Mouse (Mus musculus) heart, adult 2 months (tissue): ENCODE measurements around the gene Myadml2. TPM values are rescaled to one million over a fixed set of nuclear protein-coding genes. Genes with fewer than 3 reads are reported as not detected.
"Not testable (repeated sequence)": the region's sequence is repeated elsewhere in the genome, so short reads cannot be mapped to it uniquely, and the experiment has no call there.

Source experiments
- DNase-seq, 2 experiments: peaks; one replicate each; pipeline ENCODE4 v3.0.0; 2021
- H3K27ac ChIP-seq: fragments of 200-600 bp; 2 replicates; pipeline ENCODE4 v1.8.1; 2022
- H3K27me3 ChIP-seq: fragments of 200-500 bp; 2 replicates; pipeline ENCODE4 v1.6.1; 2012; ENCODE audit warnings: mild to moderate bottlenecking, low read length, inconsistent platforms, mixed read lengths; ENCODE audit not compliant: control insufficient read depth, insufficient read depth
- H3K36me3 ChIP-seq: fragments of 200-500 bp; 2 replicates; pipeline ENCODE4 v1.6.1; 2012; ENCODE audit warnings: low read length, inconsistent platforms; ENCODE audit not compliant: control insufficient read depth, insufficient read depth
- H3K4me1 ChIP-seq: fragments of 200-500 bp; 2 replicates; pipeline ENCODE4 v1.6.1; 2011; ENCODE audit warnings: low read length; ENCODE audit not compliant: control insufficient read depth, insufficient read depth
- H3K4me3 ChIP-seq: fragments of 200-600 bp; 2 replicates; pipeline ENCODE4 v1.8.1; 2022
- H3K79me2 ChIP-seq: fragments of 200-500 bp; replicated peaks from 2 replicates; pipeline ENCODE4 v1.6.1; 2012; ENCODE audit warnings: mild to moderate bottlenecking, inconsistent platforms, low read length, moderate library complexity, mixed read lengths; ENCODE audit not compliant: control insufficient read depth, insufficient read depth
- H3K9ac ChIP-seq: fragments of 200-500 bp; 2 replicates; pipeline ENCODE4 v1.6.1; 2012; ENCODE audit warnings: low read depth, mild to moderate bottlenecking, control low read depth, inconsistent platforms, low read length, mixed read lengths
- CTCF ChIP-seq: fragments of 200-600 bp; IDR thresholded peaks from 2 replicates; pipeline ENCODE4 v1.8.1; 2022; ENCODE audit warnings: antibody characterized with exemption, mild to moderate bottlenecking, moderate library complexity
- EP300 ChIP-seq: fragments of 200-500 bp; IDR thresholded peaks from 2 replicates; pipeline ENCODE4 v1.6.1; 2011; ENCODE audit warnings: low read depth, low read length, control low read depth; ENCODE audit not compliant: insufficient read depth
- POLR2A ChIP-seq: fragments of 200-500 bp; IDR thresholded peaks from 2 replicates; pipeline ENCODE4 v1.6.1; 2011; ENCODE audit warnings: mild to moderate bottlenecking, low read depth, low read length, control low read depth; ENCODE audit not compliant: insufficient read depth
- WGBS: fragments of 180-500 bp; shearing (Covaris S2); methylation state at CpG from one replicate; pipeline ENCODE4 v1.1.7; 2018; 5-methylcytosine and 5-hydroxymethylcytosine counted together
- intact Hi-C: fragments of 180-260 bp; cut with DNase I; formaldehyde crosslinking; loops from one replicate; pipeline ENCODE4 v1.15.1; 2025
- polyA plus RNA-seq: library from polyadenylated mRNA; depleted of rRNA; stranded (reverse); fragments of >200 nt; gene quantifications from 2 replicates; pipeline ENCODE4 v1.2.3, GENCODE M21; 2012
- total RNA-seq, 2 experiments: library from RNA; stranded (reverse); gene quantifications; 2 replicates each; pipeline ENCODE4 v1.2.3; 2021

Myadml2 gene
- total and polyA plus RNA-seq, 3 experiments: 55.1 to 87.3 (median 77.6) TPM

DNA sequence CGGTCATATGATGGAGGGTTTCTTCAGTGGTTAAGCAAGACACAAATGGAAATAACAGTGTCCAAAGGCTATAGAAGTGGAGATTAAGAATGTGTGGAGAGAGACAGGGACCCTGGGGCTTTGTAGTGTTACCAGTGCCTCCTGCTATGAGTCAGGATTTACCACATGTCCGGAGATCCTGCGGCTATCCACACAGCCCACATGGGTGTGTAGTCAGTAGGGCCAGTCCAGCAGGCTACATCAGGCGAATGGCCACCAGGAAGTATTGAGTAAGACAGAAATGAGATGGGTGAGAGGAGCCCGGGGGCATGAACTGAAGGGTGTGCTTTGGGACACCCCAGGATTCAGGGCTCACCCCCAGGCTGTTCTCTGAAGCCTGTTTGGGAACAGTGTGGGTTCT is 34.7 kb upstream of the Myadml2 start:
- no peak overlapping the region for H3K4me3 ChIP-seq
- H3K27ac ChIP-seq: no peak overlapping the region
- DNase-seq: no peak
- 95% methylated on average over 5 of the region's 5 CpGs for WGBS
- no peak for TF ChIP-seq EP300
- no peak for TF ChIP-seq POLR2A
- TF ChIP-seq CTCF: no peak
- H3K9ac ChIP-seq: no peak overlapping the region
- no peaks in the 10 kb centered on the region for H3K36me3 ChIP-seq
- peaks cover 2% of the 10 kb centered on the region; the same call in 1 of the 2 replicates for H3K4me1 ChIP-seq
- H3K79me2 ChIP-seq: no peaks in the 10 kb centered on the region
- intact Hi-C loops: no loop called here
- no peaks in the 10 kb centered on the region for H3K27me3 ChIP-seq

- Histone ChIP-seq H3K79me2 (no peaks in the 10 kb centered on the region), H3K27ac (no peak overlapping the region), H3K4me3 (no peak overlapping the region), H3K27me3 (no peaks in the 10 kb centered on the region), H3K4me1 (peaks cover 2% of the 10 kb centered on the region; the same call in 1 of the 2 replicates), H3K9ac (no peak overlapping the region), H3K36me3 (no peaks in the 10 kb centered on the region)
- no peak for DNase-seq
- TF ChIP-seq POLR2A (no peak), EP300 (no peak), CTCF (peak; percentile 62)
- intact Hi-C loops: loop anchor here (2.0 kb wide), 1 partner anchor 21 kb away; no protein-coding TSS in a partner anchor
- WGBS: 67% methylated on average over 3 of the region's 3 CpGs
Measured at GRCm38 (mm10) chr11:120679909-120680308, 32.0 kb upstream of the Myadml2 start.

DNA sequence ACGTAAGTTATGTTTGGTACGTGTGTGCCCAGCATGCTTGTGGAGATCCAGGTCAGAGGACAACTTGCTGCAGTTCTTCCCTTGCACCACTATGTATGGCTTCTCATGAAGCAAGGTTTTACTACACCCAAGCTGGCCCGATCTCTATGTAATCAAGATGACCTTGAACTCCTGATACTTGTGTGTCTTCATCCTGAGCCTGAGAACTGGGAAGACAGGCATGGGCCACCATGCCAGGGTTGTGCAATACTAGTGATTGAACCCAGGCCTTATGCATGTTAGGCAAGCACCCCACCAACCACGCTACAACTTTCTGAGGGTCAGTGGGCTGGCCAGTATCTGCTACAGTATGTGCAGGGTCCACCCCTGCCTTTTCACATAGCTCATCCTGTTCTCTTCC is 29.0 kb upstream of the Myadml2 start:
- H3K79me2 ChIP-seq: no peaks in the 10 kb centered on the region
- no peak for TF ChIP-seq CTCF
- TF ChIP-seq EP300: no peak
- no peak for TF ChIP-seq POLR2A
- 89% methylated on average over 4 of the region's 4 CpGs for WGBS
- no peak for DNase-seq
- no peaks in the 10 kb centered on the region for H3K27me3 ChIP-seq
- H3K27ac ChIP-seq: no peak overlapping the region
- intact Hi-C loops: no loop called here
- H3K36me3 ChIP-seq: no peaks in the 10 kb centered on the region
- peaks cover 4% of the 10 kb centered on the region for H3K4me1 ChIP-seq
- H3K4me3 ChIP-seq: no peak overlapping the region
- H3K9ac ChIP-seq: no peak overlapping the region

DNA sequence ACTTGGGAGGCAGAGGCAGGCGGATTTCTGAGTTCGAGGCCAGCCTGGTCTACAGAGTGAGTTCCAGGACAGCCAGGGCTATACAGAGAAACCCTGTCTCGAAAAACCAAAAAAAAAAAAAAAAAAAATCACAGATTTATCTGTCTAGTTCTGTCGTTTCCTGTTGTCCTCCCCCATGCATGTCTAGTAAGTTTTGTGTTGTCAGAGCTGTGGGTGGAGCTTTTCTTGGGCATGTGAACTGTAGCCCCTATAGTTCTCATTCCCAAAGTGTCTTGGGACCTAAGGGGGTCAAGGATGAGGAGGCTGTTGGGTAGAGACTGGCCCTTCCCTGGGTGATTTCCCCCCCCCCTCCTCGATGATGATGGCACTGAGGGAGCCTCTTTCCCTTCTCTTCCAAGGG is 27.9 kb upstream of the Myadml2 start:
- H3K4me3 ChIP-seq, H3K4me1 ChIP-seq, H3K9ac ChIP-seq, H3K27ac ChIP-seq, DNase-seq, H3K27me3 ChIP-seq, intact Hi-C loops, H3K79me2 ChIP-seq, H3K36me3 ChIP-seq: not testable (repeated sequence)
- 68% methylated on average over 5 of the region's 5 CpGs for WGBS

DNA sequence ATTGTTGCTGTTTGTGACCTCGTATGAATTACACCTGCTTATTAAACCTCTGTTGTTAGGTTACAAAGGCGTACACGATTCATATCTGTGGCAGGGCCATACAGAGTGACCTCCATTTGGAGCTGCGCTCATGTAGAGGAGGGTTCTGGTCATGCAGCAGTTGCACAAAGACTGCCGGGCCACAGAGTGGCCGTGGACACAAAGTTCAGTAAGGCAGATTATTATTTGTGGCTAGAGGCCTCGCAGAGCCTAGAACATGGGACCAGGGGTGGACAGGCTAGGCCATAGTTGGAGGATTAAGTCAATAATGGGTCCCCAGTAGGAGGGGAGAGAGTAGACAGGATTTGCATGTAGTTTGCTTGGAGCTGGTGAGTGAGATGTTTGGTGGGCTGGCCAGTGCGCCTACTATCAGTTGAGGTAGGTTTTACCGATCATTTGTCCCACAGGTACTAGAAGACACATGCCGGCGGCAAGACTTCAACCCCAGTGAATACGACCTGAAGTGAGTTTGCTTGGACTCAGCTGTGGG is 25.7 kb upstream of the Myadml2 start:
- peaks cover 4% of the 10 kb centered on the region for H3K4me1 ChIP-seq
- TF ChIP-seq POLR2A: no peak
- TF ChIP-seq EP300: no peak
- TF ChIP-seq CTCF: no peak
- H3K9ac ChIP-seq: peak overlapping the region; percentile 56
- no peaks in the 10 kb centered on the region for H3K27me3 ChIP-seq
- DNase-seq: no peak
- WGBS: 34% methylated on average over 12 of the region's 12 CpGs
- intact Hi-C loops: loop anchor here (5.0 kb wide), 1 partner anchor 41 kb away; the partner anchor contains the start of gene Mafg
- peak overlapping the region; percentile 90 for H3K4me3 ChIP-seq
- peak overlapping the region; percentile 99 for H3K27ac ChIP-seq
- H3K36me3 ChIP-seq: no peaks in the 10 kb centered on the region
- no peaks in the 10 kb centered on the region for H3K79me2 ChIP-seq

DNA sequence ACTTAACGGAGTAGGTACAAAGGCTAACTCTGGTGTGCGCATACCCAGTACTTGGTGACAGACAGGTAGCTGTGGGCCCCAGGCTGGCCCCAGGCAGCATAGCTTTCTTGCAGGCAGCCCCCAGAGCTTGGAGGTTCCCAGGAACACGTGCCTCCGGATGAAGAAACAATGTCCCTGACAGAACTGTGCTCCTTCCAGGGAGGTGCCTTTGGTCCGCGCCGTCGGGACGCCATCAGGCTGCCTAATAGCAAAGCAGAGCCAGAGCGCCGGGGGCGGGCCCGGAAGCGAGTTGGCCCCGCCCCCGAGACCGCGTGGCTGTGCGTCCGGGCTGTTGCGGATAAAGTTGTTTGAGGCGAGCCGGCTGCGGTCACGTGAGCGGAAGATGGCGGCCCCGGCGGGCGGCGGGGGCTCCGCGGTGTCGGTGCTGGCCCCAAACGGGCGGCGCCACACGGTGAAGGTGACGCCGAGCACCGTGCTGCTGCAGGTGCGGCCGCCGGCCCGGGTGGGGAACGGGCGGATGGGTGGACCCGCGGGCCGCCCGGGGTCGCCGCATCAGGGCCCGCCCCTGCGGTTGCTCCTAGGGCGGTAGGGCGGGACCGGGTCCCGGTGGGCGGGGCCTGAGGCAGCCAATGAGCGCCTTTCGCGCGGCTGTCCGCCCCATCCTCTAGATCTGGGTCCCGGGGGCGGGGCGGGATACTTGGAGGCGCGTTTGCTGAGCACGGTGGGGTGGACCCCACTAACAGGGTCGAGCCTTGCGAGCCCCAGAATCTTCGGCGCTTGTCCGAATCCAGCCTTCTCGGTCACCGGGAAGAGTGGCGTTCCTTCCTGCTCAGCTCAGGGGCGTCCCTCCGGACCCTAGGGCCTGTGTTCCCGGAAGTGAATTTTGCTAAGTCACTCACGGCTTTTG is 25.0 kb upstream of the Myadml2 start, which contains the start of gene Aspscr1:
Gene Aspscr1, plus strand, starts transcription at position 287 of the 907 bp plus-strand sequence.
- intact Hi-C loops: loop anchor here (5.0 kb wide), 1 partner anchor 41 kb away; the partner anchor contains the start of gene Mafg
- TF ChIP-seq POLR2A (peak; percentile 72), EP300 (no peak)

More for the DNA sequence above, 25.0 kb upstream of the Myadml2 start, which contains the start of gene Aspscr1:
- no peaks in the 10 kb centered on the region for H3K79me2 ChIP-seq
- peak within 1 kb of the TSS; percentile 90 for H3K4me3 ChIP-seq
- H3K27ac ChIP-seq: peak within 1 kb of the TSS; percentile 99
- peak; percentile 98 for DNase-seq
- WGBS: 1% methylated on average over 83 of the region's 83 CpGs
- H3K27me3 ChIP-seq: no peaks in the 10 kb centered on the region
- H3K4me1 ChIP-seq: peaks cover 4% of the 10 kb centered on the region
- no peaks in the 10 kb centered on the region for H3K36me3 ChIP-seq
- H3K9ac ChIP-seq: peak within 1 kb of the TSS; percentile 88
